Mouse (Mus musculus): ENCODE measurements at regions not wholly inside any gene's neighbourhood (a gene's known extent, or its start where the extent isn't known, plus 50 kb on each side); places are given as distances from the start of the nearest gene placed in this dataset.

DNA sequence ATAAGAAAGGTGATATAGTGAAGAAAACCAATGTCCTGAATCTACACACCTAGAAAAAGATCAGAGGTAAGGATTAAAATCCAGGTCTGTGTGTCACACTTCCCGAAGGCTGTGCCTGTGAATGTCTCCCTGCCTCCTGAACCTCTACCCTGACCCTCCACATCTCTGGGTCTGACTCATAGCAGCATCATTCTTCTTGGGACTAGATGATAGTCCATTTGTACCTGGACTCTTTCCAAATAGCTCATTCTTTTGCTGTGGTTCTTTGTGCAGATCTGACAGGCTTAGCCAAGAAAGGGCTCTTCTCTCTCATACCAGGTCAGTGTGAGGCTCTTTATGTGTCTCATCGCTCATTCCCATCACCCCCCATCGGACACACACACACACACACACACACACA is 146.8 kb upstream of the 4930535I16Rik start:
- no peak for TF ChIP-seq CTCF (IDR thresholded peaks at IDR 0.05)
- Histone ChIP-seq H3K4me3 (no peak overlapping the region), H3K27ac (no peak overlapping the region)
- no peak for DNase-seq
- intact Hi-C loops (cut with DNase I), result no loop called here

DNA sequence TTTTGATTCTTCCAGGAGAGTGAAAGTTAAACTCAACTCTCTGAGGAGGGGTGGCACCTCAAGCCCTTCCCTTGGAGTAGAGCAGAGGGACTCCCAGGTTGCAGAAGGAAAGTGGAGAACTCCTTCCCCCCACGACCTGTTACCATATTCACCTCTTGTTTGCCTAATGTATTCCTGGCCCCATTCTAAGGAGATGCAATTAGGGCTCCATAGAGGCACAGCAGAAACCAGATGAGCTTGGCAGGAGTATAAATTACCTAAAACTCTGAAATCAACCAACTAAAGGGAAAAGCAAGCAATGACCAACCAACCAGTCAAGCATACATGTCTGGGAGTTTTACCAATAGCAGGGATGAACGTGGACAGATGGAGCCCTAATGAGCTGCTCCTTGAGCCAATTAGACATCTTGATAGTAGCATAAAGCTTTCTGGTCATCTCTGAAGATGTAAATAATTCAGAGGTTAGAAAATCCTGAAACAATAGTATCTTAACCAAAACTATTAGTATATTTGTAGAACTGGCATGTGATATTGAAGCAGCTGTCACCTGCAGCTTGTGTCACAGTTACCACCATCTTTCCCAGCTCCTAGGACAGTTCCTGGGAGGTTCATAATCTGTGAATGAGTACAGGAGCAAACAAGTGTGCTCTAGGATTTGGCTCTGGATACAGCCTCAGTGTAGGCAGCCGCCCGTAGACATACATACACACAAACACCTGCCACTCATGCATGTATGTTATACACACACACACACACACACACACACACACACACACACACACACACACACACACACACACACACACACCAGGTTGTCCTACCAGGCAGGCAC is 145.7 kb upstream of the 4930535I16Rik start:
- intact Hi-C loops (cut with DNase I), result no loop called here
- no peak for DNase-seq
- H3K4me3 ChIP-seq, result no peak overlapping the region
- H3K27ac ChIP-seq, result no peak overlapping the region
- TF ChIP-seq CTCF (IDR thresholded peaks at IDR 0.05), result no peak

DNA sequence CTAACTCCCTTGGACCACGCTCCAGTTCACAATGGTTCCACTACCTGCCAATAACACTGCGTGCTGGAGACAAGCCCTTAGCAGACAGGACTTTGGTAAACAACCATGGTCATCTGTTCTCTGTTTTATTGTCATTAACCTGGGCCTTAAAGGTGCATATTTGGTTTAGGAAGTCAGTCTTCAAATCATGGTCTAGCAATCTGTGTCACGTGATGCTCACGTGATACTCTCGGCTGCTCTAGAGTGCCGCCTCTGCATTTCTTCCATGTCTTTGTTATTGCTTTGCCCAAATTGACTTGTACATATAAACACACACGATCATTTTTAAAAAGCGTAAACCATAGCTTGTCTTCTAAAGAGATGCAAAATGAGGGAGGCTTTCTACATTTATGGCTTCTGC is 139.8 kb upstream of the 4930535I16Rik start:
- TF ChIP-seq CTCF (IDR thresholded peaks at IDR 0.05), result no peak
- no peak for DNase-seq
- intact Hi-C loops (cut with DNase I), result no loop called here
- Histone ChIP-seq H3K27ac (no peak overlapping the region), H3K4me3 (no peak overlapping the region)

DNA sequence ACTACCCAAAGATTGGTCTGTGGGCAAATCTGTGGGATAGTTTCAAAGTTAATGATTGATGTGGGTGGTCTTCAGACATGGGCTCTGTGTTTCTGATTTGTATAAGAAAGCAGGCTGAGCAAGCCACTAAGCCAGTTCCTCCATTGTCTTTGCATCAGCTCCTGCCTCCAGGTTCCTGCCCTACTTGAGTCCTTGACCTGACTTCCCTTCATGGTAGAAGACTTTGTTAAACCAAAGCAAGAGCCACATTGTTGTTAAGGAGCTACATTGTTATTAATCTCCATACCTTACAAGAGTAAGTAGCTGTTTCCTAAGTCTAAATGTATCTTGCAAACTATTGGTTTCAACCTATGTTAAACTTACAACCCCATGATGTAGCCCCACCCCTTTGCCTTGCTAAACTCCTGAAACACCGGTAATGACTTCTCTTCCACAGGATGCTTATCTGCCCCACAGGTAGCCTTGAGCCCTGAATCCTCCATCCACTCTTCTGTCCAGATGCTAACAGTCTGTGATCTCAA is 136.5 kb upstream of the 4930535I16Rik start:
- TF ChIP-seq CTCF (IDR thresholded peaks at IDR 0.05), result no peak
- no peak overlapping the region for H3K4me3 ChIP-seq
- H3K27ac ChIP-seq, result no peak overlapping the region
- DNase-seq, result no peak
- intact Hi-C loops (cut with DNase I), result no loop called here

DNA sequence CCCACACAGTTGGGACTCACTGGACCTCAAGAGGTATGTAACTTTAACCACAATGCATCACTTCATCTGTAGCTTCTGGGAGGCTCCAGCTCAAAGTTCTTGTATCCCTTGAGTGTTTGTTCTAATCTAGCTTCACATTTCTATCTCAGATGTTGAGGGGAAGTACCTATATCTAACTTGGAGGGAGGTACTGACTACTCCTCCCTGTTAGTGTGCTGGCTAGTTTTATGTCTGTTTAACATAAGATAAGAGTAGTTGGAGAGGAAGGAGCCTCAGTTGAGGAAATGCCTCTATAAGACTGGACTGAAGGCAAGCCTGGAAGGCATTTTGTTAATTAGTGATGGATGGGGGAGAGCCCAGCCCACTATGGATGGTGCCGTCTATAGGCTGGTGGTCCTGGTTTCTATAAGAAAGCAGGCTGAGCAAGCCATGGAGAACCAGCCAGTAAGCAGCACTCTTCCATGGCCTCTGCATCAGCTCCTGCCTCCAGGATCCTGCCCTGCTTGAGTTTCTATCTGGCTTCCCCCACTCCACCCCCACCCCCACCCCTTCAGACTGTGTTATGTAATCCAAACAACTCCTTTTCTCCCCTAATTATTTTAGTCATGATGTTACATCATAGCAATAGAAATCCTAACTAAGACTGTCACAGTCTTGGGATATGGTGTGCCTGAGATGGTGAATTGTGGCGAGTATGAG is 135.7 kb upstream of the 4930535I16Rik start:
- no peak for TF ChIP-seq CTCF (IDR thresholded peaks at IDR 0.05)
- intact Hi-C loops (cut with DNase I), result no loop called here
- H3K4me3 ChIP-seq, result no peak overlapping the region
- no peak for DNase-seq
- no peak overlapping the region for H3K27ac ChIP-seq

DNA sequence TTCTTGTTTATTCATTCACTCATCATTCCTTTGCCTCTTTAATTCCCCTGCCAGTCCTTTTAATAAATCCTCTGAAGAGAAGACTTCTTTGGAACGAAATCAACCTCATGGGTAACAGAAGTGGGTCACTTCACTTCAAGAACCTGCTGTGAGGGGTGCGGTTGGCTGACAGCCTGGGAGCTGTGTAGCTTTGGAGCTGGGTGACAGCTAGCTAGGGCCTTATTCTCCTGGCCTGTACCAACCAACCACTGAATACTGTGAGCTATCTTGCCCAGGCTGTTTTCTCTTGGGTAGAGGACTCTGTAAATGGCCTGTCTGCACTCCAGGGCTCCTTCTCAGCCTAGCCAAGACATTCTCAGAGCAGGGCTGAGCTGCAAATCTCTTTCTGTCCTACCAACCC is 134.6 kb upstream of the 4930535I16Rik start:
- intact Hi-C loops (cut with DNase I), result no loop called here
- DNase-seq, result no peak
- Histone ChIP-seq H3K4me3 (no peak overlapping the region), H3K27ac (no peak overlapping the region)
- TF ChIP-seq CTCF (IDR thresholded peaks at IDR 0.05), result no peak

DNA sequence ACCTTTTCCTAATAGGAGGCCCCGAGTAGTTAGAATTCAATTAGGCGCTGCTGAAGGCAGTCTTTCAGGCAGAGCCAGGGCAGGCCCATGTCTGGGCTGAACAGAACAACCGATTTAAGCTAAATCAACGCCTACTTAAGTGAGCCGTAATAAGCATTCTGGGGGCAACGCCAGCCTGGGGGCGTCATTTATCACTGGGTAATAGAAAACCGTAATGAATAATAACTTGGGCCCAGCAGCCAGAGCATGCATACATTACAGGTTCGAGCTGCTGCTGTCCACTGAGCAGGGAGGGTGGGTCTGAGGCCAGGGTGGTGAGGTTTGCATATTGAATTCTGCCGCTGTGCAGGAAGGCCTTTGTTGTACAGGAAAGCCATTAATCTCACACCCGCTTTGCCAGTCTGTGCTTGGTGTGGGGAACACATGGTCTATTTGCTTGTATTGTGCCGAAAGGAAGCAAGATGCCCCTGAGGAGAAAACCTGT is 130.6 kb upstream of the 4930535I16Rik start:
- TF ChIP-seq CTCF (IDR thresholded peaks at IDR 0.05), result no peak
- Histone ChIP-seq H3K27ac (no peak overlapping the region), H3K4me3 (no peak overlapping the region)
- intact Hi-C loops (cut with DNase I), result no loop called here
- DNase-seq, result no peak

DNA sequence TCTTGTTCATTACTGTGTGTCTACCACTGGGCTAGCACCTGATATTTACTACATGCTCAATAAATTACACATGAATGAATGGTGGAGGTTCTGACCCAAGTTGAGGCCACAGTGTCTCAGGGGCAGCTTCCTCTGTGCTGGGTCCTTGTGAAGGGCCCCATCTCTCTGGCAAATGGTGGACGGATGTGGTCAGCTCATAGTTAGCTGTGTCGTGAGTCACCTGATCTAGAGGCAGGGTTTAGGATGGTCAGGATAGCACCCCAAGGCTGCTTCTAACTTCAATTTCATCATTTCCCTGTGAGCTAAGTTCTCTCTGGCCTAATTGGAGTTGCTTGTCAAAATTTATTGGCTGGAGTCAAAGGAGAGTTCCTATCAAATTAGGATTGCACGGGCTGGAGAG is 130.1 kb upstream of the 4930535I16Rik start:
- intact Hi-C loops (cut with DNase I), result no loop called here
- H3K27ac ChIP-seq, result no peak overlapping the region
- no peak for DNase-seq
- TF ChIP-seq CTCF (IDR thresholded peaks at IDR 0.05), result no peak
- no peak overlapping the region for H3K4me3 ChIP-seq

DNA sequence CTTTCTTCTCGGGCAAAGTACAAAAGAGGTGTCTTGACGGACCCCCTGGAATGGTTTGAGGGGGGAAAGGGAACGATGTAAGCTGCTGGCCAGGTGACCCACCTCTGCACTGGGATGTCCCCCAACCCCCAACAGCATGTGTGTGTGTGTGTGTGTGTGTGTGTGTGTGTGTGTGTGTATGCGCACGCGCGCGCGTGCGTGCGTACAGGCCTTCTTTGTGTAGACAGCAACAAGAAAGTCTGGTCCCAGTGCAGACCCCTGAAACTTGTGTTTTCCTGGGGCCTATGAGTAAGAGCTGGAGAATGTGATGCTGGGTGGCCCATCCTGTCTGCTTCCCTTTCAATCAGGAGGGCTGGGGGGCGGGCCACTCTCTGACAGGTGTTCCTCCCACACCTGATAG is 118.7 kb upstream of the 4930535I16Rik start:
- DNase-seq, result no peak
- intact Hi-C loops (cut with DNase I), result no loop called here
- no peak overlapping the region for H3K27ac ChIP-seq
- H3K4me3 ChIP-seq, result no peak overlapping the region
- TF ChIP-seq CTCF (IDR thresholded peaks at IDR 0.05), result no peak

DNA sequence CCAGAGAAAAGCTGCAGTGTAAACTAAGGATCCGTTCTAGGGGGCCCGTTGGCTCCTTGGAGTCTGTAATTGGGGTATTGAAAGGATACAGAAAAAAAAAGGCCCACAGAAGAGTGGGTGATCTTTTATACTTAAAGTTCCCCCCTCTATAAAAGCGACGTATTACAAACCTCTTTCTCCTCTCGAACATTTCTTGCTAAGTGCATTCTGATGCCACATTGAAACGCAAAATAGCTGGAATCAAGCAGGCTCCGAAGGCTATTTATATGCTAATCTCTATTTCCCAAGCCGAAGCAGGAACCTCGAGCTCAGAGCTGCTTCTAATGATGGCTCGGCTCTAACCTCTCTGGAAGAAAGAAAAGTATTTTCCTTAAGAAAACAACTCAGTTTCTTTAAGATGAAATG is 117.8 kb upstream of the 4930535I16Rik start:
- intact Hi-C loops (cut with DNase I), result no loop called here
- TF ChIP-seq CTCF (IDR thresholded peaks at IDR 0.05), result no peak
- DNase-seq, result no peak
- Histone ChIP-seq H3K27ac (no peak overlapping the region), H3K4me3 (no peak overlapping the region)

DNA sequence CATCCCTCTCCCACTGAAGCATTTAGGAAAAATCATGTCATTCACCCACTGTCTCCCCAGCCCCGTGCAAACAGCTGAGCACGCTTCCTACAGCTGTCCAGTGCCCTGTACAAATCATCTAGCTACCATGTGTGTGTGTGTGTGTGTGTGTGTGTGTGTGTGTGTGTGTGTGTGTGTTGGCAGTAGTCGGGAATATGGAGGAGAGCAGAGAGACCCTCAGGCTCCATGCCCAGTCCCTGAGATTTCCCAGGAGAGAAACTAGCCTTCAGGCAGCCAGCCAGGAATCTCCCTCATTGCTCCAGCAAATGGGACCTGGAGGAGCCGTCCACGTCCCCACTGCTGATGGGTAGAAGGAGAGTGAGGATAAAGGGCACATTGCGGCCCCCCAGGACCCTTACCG is 117.4 kb upstream of the 4930535I16Rik start:
- intact Hi-C loops (cut with DNase I), result no loop called here
- H3K27ac ChIP-seq, result no peak overlapping the region
- no peak overlapping the region for H3K4me3 ChIP-seq
- TF ChIP-seq CTCF (IDR thresholded peaks at IDR 0.05), result no peak
- DNase-seq, result no peak

DNA sequence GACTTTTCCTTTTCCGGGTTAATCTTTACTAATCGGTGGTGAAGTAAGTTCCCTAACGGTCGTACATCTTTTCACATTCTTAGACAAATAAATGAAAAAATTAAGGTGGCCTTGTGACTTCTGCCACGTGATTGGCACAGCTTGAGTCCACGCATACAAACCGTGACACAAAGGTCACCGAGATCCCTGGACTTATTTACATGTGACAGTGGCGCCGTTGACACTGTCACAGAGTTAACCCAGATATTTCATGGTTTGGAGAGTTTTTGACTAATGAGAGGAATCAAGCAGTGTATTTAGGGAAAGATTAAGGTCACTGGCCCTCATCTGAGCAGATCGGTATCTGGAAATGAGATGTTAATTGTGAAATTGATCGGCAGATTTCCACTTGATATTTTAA is 110.2 kb upstream of the 4930535I16Rik start:
- no peak for TF ChIP-seq CTCF (IDR thresholded peaks at IDR 0.05)
- Histone ChIP-seq H3K27ac (no peak overlapping the region), H3K4me3 (no peak overlapping the region)
- DNase-seq, result no peak
- intact Hi-C loops (cut with DNase I), result no loop called here

DNA sequence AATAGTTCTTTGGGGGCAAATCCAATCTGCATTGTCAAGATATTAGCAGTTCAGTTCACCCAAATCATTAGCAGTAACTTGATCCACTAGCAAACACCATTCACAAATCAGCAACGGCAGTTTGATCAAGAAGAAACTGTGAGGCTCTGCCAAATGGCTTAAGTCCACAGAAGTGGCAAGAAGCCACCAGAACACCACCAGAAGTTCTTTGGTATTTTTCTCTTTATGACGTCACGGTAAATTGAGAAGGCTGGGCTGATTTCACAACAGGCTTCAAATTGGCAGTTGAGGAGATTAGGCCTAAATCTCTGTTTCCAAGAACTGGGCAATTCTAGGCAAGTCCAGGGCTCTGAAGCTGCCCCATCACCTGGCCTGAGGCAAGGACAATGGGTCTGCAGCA is 98.6 kb upstream of the 4930535I16Rik start:
- intact Hi-C loops (cut with DNase I), result no loop called here
- Histone ChIP-seq H3K27ac (no peak overlapping the region), H3K4me3 (no peak overlapping the region)
- DNase-seq, result no peak
- TF ChIP-seq CTCF (IDR thresholded peaks at IDR 0.05), result no peak
